Mouse (Mus musculus) kidney, adult 2 months (tissue): ENCODE data around the gene Cd209a.

ENCODE experiments used
- CTCF ChIP-seq: fragments of 200-500 bp; conservative IDR thresholded peaks from 2 replicates; pipeline ENCODE4 v1.5.1; 2011; ENCODE audit warnings: low read depth, mild to moderate bottlenecking, control low read depth, low read length, moderate library complexity, mixed read lengths; ENCODE audit not compliant: insufficient read depth, insufficient read length
- POLR2A ChIP-seq: fragments of 200-500 bp; IDR thresholded peaks from one replicate; pipeline ENCODE4 v1.6.1; 2011; ENCODE audit warnings: low read depth, low read length, control low read depth

- no peak for TF ChIP-seq POLR2A
- TF ChIP-seq CTCF, result no peak
Measured at GRCm38 (mm10) chr8:3694121-3694520, 54.7 kb downstream of the Cd209a start, which contains the start of gene Fcer2a.
